In the genomic region with DNA sequence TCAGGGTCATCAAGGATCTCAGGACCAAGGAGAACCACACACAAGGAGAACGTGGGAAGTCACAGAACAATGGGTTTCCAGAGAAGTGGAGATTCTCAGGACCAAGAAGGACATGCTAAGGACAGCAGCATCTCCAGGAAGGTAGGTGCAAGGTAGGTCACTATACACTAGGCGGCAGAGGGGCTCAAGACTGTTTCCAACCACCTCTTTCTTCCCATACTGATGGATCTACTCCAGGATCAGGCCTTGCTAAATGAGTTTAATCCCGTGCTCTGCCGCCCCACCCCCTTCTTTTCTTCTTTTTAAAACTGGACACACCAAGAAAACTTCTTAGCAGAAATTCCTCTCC, we compare ENCODE assay signal across 8 mouse cellular contexts. TPM values are rescaled to one million over a fixed set of nuclear protein-coding genes. Genes with fewer than 3 reads are reported as not detected.
DNase-seq lines count a peak whose midpoint lies in the region; ATAC-seq and TF ChIP-seq lines count a peak whose summit lies in the region.

No protein-coding gene starts in this region.

- peak overlapping the region; percentile 79 for H3K9ac ChIP-seq in kidney, postnatal 0 days (ENCODE audit: low read depth, low read length)
- peak overlapping the region; percentile 47; the same call in 1 of the 2 replicates for H3K9ac ChIP-seq in embryonic facial prominence, embryonic 15.5 days
- H3K9ac ChIP-seq in neural tube, embryonic 14.5 days (replicated peaks; ENCODE audit: low read depth, low read length) = peak overlapping the region; percentile 61; the same call in 1 of the 2 replicates

- peak; percentile 52 for TF ChIP-seq CTCF in kidney, postnatal 0 days (IDR thresholded peaks at IDR 0.05; ENCODE audit: low read depth)

- H3K4me3 ChIP-seq in kidney, postnatal 0 days (replicated peaks; ENCODE audit: low read depth, low read length) = peak overlapping the region; percentile 47
- H3K4me3 ChIP-seq in embryonic facial prominence, embryonic 15.5 days (replicated peaks) = peak overlapping the region; percentile 51
- peak overlapping the region; percentile 73 for H3K4me3 ChIP-seq in limb, embryonic 10.5 days
- H3K4me3 ChIP-seq in neural tube, embryonic 14.5 days (ENCODE audit: low read depth, low read length) = peak overlapping the region; percentile 39

- H3K4me2 ChIP-seq in kidney, postnatal 0 days (ENCODE audit: low read length) = peak overlapping the region; percentile 96
- peak overlapping the region; percentile 94 for H3K4me2 ChIP-seq in embryonic facial prominence, embryonic 15.5 days (replicated peaks)
- H3K4me2 ChIP-seq in neural tube, embryonic 14.5 days (ENCODE audit: low read depth, low read length) = peak overlapping the region; percentile 86

- ATAC-seq in kidney, postnatal 0 days (replicated peaks; ENCODE audit: low FRiP score, low read depth) = peak; percentile 65; the same call in 1 of the 2 replicates
- ATAC-seq in embryonic facial prominence, embryonic 15.5 days (ENCODE audit: insufficient number of reproducible peaks, low FRiP score, low TSS enrichment, low read depth) = no peak
- no peak for ATAC-seq in neural tube, embryonic 14.5 days (ENCODE audit: low read depth)

- H3K9me3 ChIP-seq in kidney, postnatal 0 days (replicated peaks; ENCODE audit: low read length) = no peaks in the 10 kb centered on the region
- H3K9me3 ChIP-seq in embryonic facial prominence, embryonic 15.5 days (replicated peaks) = 0 out of 2 replicates have a peak, but pooled peaks cover 5% of the 10 kb centered on the region
- H3K9me3 ChIP-seq in limb, embryonic 10.5 days (replicated peaks) = 0 out of 2 replicates have a peak, but pooled peaks cover 2% of the 10 kb centered on the region
- H3K9me3 ChIP-seq in neural tube, embryonic 14.5 days (ENCODE audit: control insufficient read depth, low read length) = no peaks in the 10 kb centered on the region

- peaks cover 5% of the 10 kb centered on the region; the same call in 1 of the 2 replicates for H3K27me3 ChIP-seq in kidney, postnatal 0 days (ENCODE audit: insufficient read depth, low read length)
- peaks cover 14% of the 10 kb centered on the region; the same call in 1 of the 2 replicates for H3K27me3 ChIP-seq in embryonic facial prominence, embryonic 15.5 days
- peaks cover 34% of the 10 kb centered on the region for H3K27me3 ChIP-seq in limb, embryonic 10.5 days (ENCODE audit: low read depth, poor library complexity, severe bottlenecking)
- peaks cover 11% of the 10 kb centered on the region for H3K27me3 ChIP-seq in neural tube, embryonic 14.5 days (ENCODE audit: control insufficient read depth, insufficient read depth, low read length)

- H3K36me3 ChIP-seq in kidney, postnatal 0 days (ENCODE audit: insufficient read depth, low read length) = no peaks in the 10 kb centered on the region
- no peaks in the 10 kb centered on the region for H3K36me3 ChIP-seq in embryonic facial prominence, embryonic 15.5 days
- no peaks in the 10 kb centered on the region for H3K36me3 ChIP-seq in limb, embryonic 10.5 days
- H3K36me3 ChIP-seq in neural tube, embryonic 14.5 days (ENCODE audit: control insufficient read depth, insufficient read depth, low read length) = no peaks in the 10 kb centered on the region

- 7% methylated on average over 4 of the region's 4 CpGs for WGBS in kidney, postnatal 0 days
- 13% methylated on average over 4 of the region's 4 CpGs for WGBS in embryonic facial prominence, embryonic 15.5 days
- 10% methylated on average over 4 of the region's 4 CpGs for WGBS in limb, embryonic 10.5 days
- WGBS in neural tube, embryonic 14.5 days = 17% methylated on average over 4 of the region's 4 CpGs

- H3K27ac ChIP-seq in kidney, postnatal 0 days = no peak overlapping the region
- H3K27ac ChIP-seq in embryonic facial prominence, embryonic 15.5 days (replicated peaks) = no peak overlapping the region
- H3K27ac ChIP-seq in limb, embryonic 10.5 days = peak overlapping the region; percentile 92
- H3K27ac ChIP-seq in neural tube, embryonic 14.5 days (ENCODE audit: low read depth, low read length) = no peak overlapping the region

- peak; percentile 53 for DNase-seq in kidney, postnatal 0 days (ENCODE audit: low spot score)
- DNase-seq in kidney, postnatal 25 days = no peak
- no peak for DNase-seq in limb, embryonic 10.5 days (ENCODE audit: low spot score)
- no peak for DNase-seq in thymus, postnatal 36 days
- DNase-seq in urinary bladder, postnatal 25 days (ENCODE audit: low spot score) = no peak
- no peak for DNase-seq in adrenal gland, postnatal 36 days

- H3K4me1 ChIP-seq in kidney, postnatal 0 days (replicated peaks; ENCODE audit: insufficient read depth, low read length) = no peaks in the 10 kb centered on the region
- H3K4me1 ChIP-seq in embryonic facial prominence, embryonic 15.5 days = peaks cover 13% of the 10 kb centered on the region
- peaks cover 13% of the 10 kb centered on the region for H3K4me1 ChIP-seq in limb, embryonic 10.5 days
- no peaks in the 10 kb centered on the region for H3K4me1 ChIP-seq in neural tube, embryonic 14.5 days (ENCODE audit: control insufficient read depth, insufficient read depth, low read length)

RNA-seq across cellular contexts. Expression of a gene that starts 0.5 kb away (rescaled TPM):
- 0.13 TPM in 2 replicates for polyA plus RNA-seq in kidney, postnatal 0 days (2015; fragmentation: Nextera tagmentation; extraction: Ambion mirVana)
- 0.29 and 0.31 TPM in 2 replicates for polyA plus RNA-seq in embryonic facial prominence, embryonic 15.5 days (2015; fragmentation: Nextera tagmentation; extraction: Ambion mirVana)
- polyA plus RNA-seq in limb, embryonic 10.5 days (2016; fragmentation: Nextera tagmentation; extraction: Ambion mirVana) = 0.03 and 0.05 TPM in 2 replicates
- 0.03 and 0.18 TPM in 2 replicates for polyA plus RNA-seq in neural tube, embryonic 14.5 days (2014; fragmentation: Nextera tagmentation; extraction: Ambion mirVana)
- total RNA-seq in adrenal gland, postnatal 36 days (2021) = under 1 TPM; 0.20 to 0.26 TPM

RNA-seq across cellular contexts. Expression of a gene that starts 10.1 kb away (rescaled TPM):
- polyA plus RNA-seq in kidney, postnatal 0 days (2015; fragmentation: Nextera tagmentation; extraction: Ambion mirVana) = 8.7 and 9.1 TPM in 2 replicates
- polyA plus RNA-seq in embryonic facial prominence, embryonic 15.5 days (2015; fragmentation: Nextera tagmentation; extraction: Ambion mirVana) = 6.8 and 8.8 TPM in 2 replicates
- 2.8 and 3.9 TPM in 2 replicates for polyA plus RNA-seq in limb, embryonic 10.5 days (2016; fragmentation: Nextera tagmentation; extraction: Ambion mirVana)
- polyA plus RNA-seq in neural tube, embryonic 14.5 days (2014; fragmentation: Nextera tagmentation; extraction: Ambion mirVana) = 3.1 and 3.5 TPM in 2 replicates
- total RNA-seq in adrenal gland, postnatal 36 days (2021) = 10 to 100 TPM; 17.0 to 21.4 TPM

RNA-seq across cellular contexts. Expression of a gene that starts 10.5 kb away (rescaled TPM):
- 35.3 and 38.5 TPM in 2 replicates for polyA plus RNA-seq in kidney, postnatal 0 days (2015; fragmentation: Nextera tagmentation; extraction: Ambion mirVana)
- polyA plus RNA-seq in embryonic facial prominence, embryonic 15.5 days (2015; fragmentation: Nextera tagmentation; extraction: Ambion mirVana) = 32.8 and 35.1 TPM in 2 replicates
- 35.2 and 35.6 TPM in 2 replicates for polyA plus RNA-seq in limb, embryonic 10.5 days (2016; fragmentation: Nextera tagmentation; extraction: Ambion mirVana)
- polyA plus RNA-seq in neural tube, embryonic 14.5 days (2014; fragmentation: Nextera tagmentation; extraction: Ambion mirVana) = 15.4 and 19.2 TPM in 2 replicates
- 10 to 100 TPM; 15.3 to 27.0 TPM for total RNA-seq in adrenal gland, postnatal 36 days (2021)

RNA-seq across cellular contexts. Expression of a gene that starts 37.6 kb away (rescaled TPM):
- 11.4 and 12.8 TPM in 2 replicates for polyA plus RNA-seq in kidney, postnatal 0 days (2015; fragmentation: Nextera tagmentation; extraction: Ambion mirVana)
- 19.9 and 22.4 TPM in 2 replicates for polyA plus RNA-seq in embryonic facial prominence, embryonic 15.5 days (2015; fragmentation: Nextera tagmentation; extraction: Ambion mirVana)
- 55.4 and 56.1 TPM in 2 replicates for polyA plus RNA-seq in limb, embryonic 10.5 days (2016; fragmentation: Nextera tagmentation; extraction: Ambion mirVana)
- polyA plus RNA-seq in neural tube, embryonic 14.5 days (2014; fragmentation: Nextera tagmentation; extraction: Ambion mirVana) = 2.3 and 2.4 TPM in 2 replicates
- 1 to 10 TPM; 1.1 to 1.6 TPM for total RNA-seq in adrenal gland, postnatal 36 days (2021)

RNA-seq across cellular contexts. Expression of a gene that starts 57.1 kb away (rescaled TPM):
- polyA plus RNA-seq in kidney, postnatal 0 days (2015; fragmentation: Nextera tagmentation; extraction: Ambion mirVana) = 37.1 and 40.9 TPM in 2 replicates
- polyA plus RNA-seq in embryonic facial prominence, embryonic 15.5 days (2015; fragmentation: Nextera tagmentation; extraction: Ambion mirVana) = 45.6 and 51.4 TPM in 2 replicates
- 40.8 and 42.7 TPM in 2 replicates for polyA plus RNA-seq in limb, embryonic 10.5 days (2016; fragmentation: Nextera tagmentation; extraction: Ambion mirVana)
- 34.2 TPM in 2 replicates for polyA plus RNA-seq in neural tube, embryonic 14.5 days (2014; fragmentation: Nextera tagmentation; extraction: Ambion mirVana)
- 10 to 100 TPM; 22.7 to 24.2 TPM for total RNA-seq in adrenal gland, postnatal 36 days (2021)
